Mouse (Mus musculus) CD4-positive, CD25-positive, alpha-beta regulatory T cell, adult 2 months (primary cell): ENCODE results near the gene Usp20.

Source experiments
- DNase-seq: peaks from one replicate; pipeline ENCODE4 v3.0.0-alpha.2; 2012; ENCODE audit warnings: low read depth, low spot score

Gene Usp20

DNA sequence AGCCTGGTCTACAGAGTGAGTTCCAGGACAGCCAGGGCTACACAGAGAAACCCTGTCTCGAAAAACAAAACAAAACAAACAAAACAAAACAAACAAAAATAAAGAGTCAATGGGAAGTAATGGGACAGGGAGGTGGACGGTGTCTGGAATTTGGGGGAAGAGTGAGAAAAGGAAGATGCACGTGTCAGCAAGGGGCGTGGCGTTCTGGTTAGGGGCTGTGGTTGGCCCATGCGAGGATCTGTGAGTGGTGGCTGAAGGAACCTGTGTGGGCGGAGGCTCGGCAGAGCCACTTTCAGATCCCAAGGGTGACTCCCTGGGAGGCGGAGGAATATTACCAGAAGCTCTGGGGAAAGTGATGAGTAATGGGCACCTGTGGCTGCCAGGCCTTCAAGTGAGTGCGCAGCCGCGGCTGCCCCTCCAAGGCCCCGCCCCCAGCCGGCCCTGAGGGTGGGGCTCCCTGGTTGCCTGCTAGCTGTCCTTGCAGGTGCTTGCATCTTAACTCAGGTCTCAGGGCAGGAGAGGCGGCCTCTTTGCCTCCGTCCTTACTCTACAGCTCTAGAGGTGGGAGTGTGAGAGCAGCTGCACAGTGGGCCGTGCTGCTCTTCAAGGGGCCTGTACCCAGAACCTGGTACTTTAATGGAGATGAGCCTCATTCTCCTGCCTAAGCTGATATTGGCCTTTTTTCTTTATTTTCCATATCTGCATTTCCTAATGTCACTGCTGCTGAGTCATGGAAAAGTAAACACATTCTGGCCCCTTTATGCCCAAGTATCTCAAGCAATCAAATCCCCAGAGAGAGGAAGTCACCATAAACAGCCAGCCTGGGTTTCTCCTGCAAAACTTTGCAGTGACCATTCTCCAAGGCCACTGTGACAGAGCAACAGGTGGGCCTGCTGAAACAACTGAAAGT, 3.3 kb downstream of the Usp20 start:
- peak; percentile 65 for DNase-seq

DNA sequence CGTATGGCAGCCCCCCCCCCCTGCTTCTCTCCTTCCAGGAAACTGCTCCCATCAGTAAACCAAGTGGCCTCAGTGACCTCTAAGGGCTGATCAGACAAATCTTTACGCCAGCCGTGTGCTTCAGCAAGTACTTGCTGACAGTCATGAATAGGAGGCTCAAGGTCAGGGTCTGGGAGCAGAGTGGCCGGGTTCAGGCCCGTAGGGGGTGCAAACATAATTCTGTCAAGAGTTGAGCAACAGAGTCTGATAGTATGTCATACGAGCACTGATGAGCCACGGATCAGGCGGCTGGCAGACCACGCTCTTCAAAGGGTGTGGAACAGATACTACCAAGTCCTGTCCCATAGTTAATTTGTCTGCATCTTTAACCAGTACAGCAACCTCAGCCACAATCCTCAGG, 8.1 kb downstream of the Usp20 start:
- DNase-seq = no peak

DNA sequence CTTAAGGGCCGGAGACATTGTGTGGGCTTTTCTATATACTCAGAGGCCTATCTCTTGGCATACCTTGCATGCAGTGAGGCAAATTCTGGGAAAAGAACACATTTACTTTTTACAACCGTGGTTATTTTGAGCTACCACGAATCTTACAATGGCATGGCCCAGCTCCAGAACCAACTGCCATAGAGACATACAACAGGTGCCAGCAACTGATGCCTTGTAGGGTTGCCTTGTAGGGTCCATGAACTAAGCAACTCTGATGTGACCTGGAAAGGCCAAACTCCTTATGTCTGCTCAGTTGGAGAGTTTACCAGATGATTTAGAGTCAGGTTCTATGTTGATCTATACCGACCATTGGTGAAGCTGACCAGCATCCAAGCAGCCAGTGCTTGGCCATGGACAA, 12.8 kb downstream of the Usp20 start:
- no peak for DNase-seq

DNA sequence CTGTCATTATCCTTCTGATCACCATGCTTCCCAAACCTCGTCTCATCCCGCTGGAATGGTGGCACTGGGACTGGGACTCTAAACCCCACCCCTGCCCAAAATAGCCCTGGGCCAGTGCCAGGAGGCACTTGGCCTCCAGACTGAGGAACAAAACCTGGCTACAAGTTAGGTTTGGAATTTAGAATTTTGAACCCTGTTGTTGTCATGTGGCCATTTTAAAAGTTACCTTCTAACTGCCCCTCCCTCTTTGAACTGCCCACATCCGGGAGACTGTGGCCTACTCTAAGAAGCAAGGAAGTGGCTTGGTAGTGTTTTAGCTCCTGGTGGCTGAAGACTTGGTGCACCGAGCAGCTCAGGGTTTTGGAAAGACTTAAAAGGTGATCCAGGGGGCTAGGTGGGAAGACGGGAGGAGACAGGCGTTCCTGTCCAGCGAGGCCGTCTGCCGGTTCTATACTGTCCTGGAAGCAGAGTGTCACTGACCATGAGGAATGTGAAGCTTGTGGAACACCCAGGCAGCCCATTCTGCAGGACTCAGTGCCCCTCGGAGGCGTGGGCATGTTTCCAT, 13.4 kb downstream of the Usp20 start:
- DNase-seq = peak; percentile 32

DNA sequence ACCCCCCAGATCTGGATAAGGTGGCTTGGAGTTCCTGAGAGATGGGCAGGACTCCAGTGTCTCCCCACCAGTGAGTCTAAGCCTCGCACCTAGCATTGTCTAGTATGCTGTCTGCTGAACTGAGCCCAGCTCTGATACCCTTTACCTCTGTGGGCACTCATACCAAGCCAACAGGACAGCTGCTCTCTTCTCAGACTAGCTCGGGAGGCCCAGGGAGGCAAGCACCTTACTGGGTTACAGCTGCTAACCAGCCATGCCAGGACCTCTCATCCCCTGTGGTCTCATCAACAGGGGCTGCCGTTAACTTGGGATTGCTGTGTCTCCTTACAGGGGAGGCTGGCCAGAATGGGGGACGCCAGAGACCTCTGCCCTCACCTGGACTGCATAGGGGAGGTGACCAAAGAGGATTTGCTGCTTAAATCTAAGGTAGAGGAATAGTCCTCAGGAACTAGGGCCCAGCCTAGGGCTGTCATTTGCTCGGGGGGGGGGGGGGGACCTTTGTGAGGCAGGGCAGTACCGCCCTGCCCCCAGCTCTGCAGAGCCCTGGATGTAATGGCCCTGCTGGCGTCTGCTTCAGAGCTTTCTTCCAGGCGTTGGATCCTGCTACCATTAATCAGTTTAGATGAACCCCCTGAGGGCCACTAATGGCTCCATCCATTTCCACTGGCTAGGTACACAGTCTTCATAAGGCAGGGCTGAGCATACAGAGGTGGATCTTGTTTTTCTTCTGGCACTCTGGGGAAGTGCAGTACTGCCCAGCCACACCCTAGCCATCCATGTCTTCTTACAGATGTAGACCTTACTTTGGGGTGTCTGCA, 16.6 kb downstream of the Usp20 start:
- no peak for DNase-seq

DNA sequence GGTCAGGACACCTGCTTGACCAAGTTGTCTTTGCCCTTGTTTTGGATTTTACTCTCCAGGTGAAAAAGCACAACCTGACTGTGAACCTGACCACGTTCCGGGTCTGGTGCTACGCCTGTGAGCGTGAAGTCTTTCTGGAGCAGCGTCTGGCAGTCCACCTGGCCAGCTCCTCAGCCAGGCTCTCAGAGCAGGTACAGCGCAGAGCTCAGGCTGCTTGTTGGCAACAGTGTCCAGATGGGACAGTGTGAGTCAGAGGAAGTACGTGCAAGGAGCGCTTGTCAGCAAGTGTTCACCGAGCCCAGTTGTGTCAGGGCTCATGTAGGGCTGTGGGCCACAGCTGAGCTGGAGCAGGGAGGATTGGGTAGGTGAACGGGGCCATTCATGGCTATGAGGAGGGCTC, 20.8 kb downstream of the Usp20 start:
- no peak for DNase-seq

DNA sequence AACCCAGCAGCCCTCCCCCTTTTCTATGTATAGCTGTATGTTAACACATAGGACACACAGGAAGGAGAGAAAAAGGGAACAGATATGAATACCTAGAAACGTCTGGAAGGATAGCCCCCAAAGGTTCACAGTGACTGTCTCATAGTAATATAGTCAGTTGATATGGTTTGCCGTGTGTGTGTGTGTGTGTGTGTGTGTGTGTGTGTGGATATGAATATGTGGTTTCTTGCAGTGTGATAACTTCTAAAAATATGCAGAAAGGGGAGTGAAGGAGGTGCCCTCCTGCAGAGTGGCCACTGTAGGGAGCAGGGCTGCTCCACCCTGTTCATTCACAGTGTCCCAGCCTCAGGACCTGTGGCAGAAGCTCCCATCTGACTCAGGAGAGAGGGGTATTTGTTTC, 23.4 kb downstream of the Usp20 start:
- no peak for DNase-seq

DNA sequence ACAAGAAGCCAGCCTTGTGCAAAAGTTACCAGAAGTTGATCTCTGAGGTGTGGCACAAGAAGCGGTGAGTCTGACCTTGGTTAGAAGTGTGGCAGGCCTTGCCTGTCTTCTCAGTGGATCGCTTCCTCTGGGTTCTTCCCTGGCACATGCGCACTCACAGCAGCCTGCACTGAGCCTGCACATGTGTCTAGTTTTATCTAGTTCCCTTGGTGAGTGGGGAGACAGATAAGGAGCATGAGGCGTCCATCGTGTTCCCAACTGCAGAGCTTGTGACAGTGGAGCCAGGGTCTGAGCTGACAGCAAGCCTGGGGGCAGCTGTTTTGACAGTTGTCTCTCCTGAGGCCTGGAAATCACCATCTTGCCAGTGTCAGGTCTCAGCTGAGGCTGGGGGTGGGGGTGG, 24.4 kb downstream of the Usp20 start:
- DNase-seq = peak; percentile 39

DNA sequence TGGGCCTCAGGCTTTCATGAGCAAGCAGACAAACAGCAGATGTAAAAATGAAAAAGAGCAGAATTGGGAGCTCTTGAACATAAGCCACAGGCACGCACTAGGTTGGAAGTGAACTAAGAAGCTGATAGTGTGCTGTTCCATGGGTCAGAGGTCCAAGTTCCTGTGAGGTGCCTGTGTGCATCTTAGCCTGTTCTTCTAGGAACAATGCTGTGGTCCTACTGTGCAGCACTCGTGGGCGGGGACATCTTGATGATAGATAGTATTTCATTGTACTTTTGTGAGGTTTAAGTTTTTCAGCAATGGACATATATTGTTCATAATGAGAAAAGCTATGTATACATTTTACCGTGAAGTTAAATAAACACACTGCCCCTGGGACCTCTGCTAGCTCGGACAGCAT, 25.1 kb downstream of the Usp20 start:
- DNase-seq = no peak

DNA sequence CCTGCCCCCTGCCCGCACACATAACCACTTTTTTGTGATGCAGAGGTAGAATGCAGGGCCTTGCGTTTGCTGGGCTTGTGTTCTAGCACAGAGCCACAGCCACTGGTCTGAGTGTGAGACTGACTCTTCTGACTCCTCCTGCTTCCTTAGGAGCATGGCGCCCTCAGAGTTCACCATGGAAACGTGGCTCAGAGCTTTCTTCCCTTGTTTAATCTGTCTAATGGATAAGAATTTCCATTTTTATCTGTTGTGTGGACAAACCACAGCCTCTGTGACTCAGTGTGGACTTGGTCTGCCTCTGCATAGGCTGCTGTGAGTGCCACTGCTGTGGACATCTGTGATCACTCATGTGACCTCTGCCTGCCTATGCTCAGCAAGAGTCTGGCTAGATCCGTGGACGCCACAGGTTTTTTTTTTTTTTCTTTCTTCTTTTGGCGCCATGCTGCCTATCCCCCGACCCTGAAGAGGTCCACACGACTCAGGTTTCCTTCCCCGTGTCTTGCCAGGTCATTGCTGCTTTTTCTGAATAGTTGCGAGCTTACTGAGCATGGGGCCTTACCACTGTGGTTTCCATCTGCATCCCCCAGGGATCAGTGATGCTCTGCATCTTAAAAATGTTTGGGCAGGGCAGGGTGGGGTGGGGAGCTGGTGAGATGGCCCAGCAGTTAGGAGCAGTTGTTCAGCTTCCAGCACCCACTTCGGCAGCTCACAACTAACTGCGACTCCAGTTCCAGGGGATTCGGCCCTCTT, 31.5 kb downstream of the Usp20 start:
- DNase-seq = no peak

DNA sequence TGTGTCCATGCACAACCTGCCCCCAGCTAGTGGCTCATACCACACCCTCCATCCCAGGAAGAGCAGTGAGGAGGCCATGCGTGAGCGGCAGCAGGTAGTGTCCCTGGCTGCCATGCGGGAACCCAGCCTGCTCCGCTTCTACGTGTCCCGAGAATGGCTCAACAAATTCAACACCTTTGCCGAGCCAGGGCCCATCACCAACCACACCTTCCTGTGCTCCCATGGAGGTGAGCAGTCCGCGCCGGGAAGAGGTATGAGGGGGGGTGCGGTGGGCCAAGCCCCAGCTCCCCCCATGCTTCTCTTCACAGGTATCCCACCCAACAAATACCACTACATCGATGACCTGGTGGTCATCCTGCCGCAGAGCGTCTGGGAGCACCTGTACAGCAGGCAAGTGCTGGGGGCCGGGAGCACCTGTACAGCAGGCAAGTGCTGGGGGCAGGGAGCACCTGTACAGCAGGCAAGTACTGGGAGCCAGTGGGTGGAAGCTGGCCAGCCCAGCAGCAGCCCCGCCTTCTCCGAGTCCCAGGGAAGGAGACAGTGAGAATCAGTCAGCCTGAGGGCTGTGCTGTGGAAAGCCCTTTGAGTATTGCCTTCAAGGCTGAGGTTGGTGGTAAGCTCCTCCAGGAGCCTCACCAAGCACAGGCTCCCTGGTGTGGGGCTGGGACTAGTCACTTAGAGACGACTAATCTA, 35.7 kb downstream of the Usp20 start:
- DNase-seq = no peak

DNA sequence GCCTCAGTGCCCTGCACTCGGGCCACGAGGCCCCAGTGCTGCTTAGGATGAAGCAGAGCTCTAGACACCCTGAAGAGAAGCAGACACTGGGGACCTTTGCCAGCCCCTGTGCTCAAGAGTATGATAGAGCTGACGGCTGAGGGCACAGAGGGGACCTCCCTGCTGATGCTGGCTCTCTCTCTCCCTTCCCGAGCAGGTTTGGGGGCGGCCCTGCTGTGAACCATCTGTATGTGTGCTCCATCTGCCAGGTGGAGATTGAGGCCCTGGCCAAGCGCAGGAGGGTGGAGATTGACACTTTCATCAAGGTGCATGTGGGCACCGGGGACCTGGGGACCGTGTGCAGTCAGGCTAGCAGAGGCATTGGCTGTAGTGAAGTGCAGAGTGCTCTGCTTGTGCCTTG, 36.4 kb downstream of the Usp20 start:
- no peak for DNase-seq

DNA sequence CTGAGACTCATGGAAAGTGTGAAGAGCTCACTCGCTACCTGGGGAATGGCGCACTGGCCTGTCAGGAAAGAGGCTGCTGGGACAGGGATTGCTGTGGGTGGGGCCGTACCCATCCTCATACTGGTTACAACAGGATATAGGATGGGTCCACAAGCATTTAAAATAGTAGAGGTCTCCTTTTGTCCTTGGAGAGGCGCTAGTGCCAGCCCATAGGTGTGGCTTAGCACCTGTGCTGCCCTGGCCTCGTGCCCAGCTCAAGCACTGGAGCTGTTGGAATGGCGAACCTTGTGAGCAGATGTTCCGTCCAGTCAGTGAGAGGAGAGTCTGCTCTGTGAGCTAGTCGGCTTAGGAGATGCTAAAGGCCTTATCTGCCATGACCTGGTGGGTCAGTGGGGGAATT, 36.9 kb downstream of the Usp20 start:
- no peak for DNase-seq

DNA sequence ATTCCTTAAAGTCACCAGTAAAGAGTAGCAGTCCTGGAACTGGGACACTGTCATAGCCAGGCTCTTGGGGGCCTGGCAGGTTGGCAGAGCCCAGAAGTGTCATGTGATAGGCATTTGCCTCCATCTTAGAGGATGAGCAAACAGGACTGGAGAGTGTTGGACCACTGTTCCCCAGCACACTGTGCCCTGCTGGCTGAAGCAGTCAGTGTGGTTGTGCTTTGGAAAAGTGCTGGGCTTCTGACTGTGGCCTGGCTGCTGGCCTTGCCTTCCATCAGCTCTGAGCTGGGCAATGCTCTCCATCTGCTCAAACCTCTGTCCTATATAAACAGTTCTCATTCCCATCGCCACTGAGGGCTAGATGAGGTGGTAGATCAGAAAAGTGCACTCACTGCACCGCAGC, 38.1 kb downstream of the Usp20 start:
- no peak for DNase-seq

DNA sequence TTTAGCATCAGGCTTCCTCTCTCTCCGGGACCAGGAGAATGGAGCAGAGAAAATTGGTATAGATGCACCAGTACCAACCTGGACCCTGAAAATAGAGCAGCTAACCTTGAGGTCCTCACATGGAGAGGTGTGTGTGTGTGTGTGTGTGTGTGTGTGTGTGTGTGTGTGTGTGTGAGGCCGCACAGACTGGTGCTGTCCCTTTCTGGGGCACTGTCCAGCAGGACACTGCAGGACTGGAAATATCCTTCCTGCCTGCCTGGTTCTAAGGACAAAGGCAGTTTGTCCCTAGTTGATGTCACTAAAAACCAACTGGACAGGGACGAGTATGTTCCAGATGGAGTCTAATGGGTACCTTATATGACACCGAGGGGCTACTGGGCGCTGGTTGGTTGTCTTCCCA, 41.9 kb downstream of the Usp20 start:
- DNase-seq = no peak

DNA sequence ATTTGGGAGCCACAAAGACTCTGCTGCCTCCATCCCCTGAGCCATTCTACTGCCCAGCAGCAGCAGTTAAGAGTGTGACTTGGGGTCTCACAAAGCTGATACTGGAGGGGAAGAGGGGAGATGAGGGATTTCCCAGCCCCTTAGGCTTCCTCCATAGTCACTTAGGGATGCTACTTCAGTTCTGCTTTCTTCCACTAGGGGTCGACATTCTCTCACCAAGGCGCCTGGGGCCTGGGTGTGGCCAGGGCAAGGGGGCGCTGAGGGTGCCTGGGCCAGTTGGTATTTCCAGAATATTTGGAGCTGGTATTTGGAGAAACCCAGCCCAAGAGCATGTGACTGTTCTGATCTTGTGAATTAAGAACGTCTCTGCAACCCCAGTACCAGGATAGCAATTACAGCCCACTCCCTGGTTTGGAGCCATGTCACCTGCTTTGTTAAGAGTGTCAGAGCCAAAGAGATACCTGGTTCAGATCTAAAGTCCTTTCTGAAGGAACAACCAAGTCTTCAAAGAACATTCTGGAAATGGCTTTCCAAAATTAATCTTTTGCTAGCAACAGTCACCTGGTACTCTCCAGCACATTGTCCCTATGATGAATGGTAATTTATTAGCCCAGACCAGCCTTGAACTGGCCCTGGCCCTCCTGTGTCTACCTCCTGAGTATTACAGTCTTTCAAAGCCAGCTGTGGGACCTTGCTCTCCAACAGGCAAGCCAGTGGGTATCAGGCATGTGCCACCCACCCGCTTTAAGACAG, 42.7 kb downstream of the Usp20 start:
- DNase-seq = peak; percentile 83

DNA sequence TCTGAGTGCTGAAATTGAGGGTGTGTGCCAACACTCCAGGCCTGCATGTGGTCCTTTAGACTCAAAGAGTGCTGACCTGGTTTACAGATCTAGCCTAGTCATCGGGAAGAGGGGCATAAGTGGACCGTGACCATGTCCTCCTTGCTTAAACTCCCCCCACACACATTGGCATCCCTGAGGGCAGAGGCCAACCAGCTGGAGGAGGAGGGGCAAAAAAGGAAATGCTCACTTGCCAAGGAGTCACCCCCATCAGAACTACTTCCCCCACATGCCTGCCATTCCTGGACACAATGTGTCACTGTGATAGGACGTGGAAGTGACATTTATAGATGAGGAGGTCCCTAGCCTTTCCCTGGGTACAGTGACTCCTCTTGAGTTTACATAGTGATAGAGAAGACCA, 43.4 kb downstream of the Usp20 start:
- no peak for DNase-seq

DNA sequence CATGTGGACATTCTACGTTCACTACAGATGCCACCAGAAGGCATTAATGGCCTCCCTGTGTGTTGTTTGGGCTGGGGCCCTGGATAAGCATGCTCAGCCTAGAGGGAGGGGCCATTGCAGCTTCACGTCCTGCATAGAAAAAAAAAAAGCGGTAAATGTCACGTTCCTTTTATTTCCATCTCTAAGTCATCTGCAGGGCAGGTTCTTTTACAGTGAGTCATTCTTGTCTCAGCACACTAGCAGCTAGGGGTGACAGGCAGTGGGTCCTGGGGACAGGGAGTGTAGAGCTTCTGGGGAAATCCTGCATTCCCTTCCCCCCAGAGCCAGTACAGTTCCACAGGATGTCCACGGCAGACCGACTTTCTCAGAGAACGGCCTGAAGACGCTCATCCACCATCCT, 44.6 kb downstream of the Usp20 start:
- peak; percentile 64 for DNase-seq

DNA sequence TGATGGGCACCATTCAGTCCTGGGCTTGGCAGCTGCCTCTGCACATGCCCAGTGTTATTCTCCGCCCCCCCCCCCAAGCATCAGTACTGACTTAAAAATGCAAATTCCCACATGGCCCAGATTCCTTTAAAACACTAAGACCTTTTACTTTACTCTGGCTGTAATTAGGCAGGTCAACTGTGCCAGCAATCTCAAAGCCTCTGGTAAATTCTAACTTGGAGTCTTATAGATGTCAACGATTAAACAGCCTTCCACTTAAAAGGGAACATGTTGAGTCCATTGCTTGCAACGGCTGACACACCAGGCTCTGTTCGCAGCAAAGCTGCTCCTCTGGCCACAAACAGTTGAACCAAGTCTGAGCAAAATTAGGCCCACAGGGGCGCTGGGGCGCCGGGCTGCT, 49.9 kb downstream of the Usp20 start:
- DNase-seq = no peak

DNA sequence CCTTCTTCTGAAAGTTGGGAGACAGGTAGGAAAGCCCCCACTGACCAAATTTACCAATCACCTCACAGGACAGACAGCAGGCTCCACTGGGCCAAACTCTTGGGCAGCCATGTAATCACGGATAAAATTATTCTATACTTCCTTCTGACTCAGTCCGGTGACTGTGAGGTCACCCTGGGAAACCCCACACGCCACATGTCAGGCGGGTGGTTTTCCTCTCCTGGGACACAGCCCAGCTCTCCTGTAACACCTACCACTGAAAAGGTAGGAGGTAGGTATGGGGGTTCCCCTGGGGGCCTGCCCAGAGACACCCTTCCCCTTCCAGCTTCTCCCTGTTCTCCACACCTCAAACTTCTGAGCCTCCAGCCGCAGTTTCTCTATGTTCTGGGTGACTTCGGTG, 54.7 kb downstream of the Usp20 start:
- DNase-seq = peak; percentile 47

DNA sequence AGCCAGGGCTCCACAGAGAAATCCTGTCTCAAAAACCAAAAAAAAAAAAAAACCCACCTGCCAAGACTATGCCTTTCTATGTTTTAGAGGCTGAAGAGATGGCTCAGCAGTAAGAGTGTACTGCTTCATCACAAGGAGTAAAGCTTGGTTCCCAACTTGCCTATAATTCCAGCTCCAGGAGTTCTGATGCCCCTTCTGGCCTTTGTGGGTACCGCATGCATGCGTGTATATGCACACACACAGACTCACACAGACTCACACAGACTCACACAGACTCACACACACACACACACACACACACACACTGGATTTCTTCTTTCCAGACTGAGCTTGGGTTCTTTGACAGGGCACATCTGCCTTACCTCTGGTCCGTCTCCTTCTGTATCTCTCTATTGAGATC, 58.0 kb downstream of the Usp20 start:
- DNase-seq = no peak
